Mouse (Mus musculus): ENCODE measurements around the gene Trf. TPM values are rescaled to one million over a fixed set of nuclear protein-coding genes. Genes with fewer than 3 reads are reported as not detected.

The Trf gene
- 10 to 100 TPM in 1 of 2 experiments, 1 to 10 TPM in 1; 6.1 to 11.1 TPM for total RNA-seq (2021)

GRCm38 (mm10) chr9:103230151-103230951 is at the start of gene Trf, which contains the start of gene Gm20425:
TSS of gene Trf (minus strand) at chr9:103230444.
TSS of gene Gm20425 (minus strand) at chr9:103230307.
- intact Hi-C loops (cut with DNase I) = no loop called here
- DNase-seq = peak; percentile 53

- intact Hi-C loops (cut with DNase I) = no loop called here
- DNase-seq = no peak
Measured at GRCm38 (mm10) chr9:103276876-103277275, 46.6 kb upstream of the Trf start.

DNA sequence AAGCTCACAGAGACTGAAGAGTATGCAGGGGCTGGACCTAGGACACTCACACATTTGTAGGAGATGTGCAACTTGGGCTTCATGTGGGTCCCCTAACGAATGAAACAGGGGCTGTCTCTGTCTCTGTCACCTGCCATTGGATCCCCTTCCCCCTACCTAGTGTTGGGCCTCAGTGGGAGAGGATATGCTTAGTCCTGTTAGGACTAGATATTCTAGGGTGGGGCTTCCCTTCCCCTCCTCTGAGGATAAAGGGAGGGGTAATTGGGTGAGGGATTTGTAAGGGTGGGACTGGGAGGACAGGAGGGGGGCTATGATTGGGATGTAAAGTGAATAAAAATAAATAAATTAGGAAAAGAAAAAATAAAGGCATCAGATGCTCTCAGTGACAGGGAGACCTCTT is 45.4 kb upstream of the Trf start:
- intact Hi-C loops (cut with DNase I) = no loop called here
- no peak for DNase-seq

GRCm38 (mm10) chr9:103274819-103275218 is 44.6 kb upstream of the Trf start:
- no peak for DNase-seq
- intact Hi-C loops (cut with DNase I) = no loop called here

DNA sequence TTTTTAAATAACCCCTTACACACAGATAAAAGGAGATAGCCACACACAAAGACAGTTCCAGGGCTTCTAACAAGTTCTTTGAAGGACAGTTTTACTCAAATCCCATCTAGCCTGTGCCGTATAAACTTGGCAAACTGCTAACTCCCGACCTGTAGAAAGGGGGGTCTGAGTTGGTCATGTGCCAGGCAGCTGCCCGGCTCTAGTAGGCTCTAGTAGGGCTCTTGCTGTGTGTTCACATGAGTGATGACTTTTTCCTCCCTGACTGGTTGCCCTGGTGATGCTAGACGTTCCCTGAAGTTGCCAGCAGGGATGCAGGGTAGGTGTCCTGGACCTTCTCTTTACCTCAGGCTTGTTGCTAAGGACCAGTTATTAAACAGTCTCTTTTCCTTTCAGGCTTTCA is 40.9 kb upstream of the Trf start:
- DNase-seq = peak; percentile 32
- intact Hi-C loops (cut with DNase I) = no loop called here

DNA sequence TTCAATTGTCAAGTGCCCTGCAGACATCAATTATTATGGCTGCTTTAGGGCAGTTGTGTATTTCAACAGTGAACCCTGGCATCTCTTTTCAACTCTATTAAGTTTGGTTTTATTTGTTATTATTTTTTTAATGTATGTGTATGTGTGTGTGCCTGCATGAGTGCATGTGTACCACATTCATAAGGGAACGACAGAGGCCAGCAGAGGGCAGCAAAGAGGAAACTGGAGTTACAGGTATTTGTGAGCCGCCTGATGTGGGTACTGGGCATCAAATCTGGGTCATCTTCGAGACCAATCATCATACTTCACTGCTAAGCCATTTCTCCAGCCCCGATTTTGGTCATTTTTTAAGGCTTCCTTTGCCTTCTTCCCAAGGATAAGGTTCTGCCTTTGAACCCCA is 35.5 kb upstream of the Trf start:
- intact Hi-C loops (cut with DNase I) = no loop called here
- DNase-seq = no peak

GRCm38 (mm10) chr9:103252906-103253305 is 22.7 kb upstream of the Trf start:
- intact Hi-C loops (cut with DNase I) = no loop called here
- DNase-seq = peak; percentile 84

- no peak for DNase-seq
- intact Hi-C loops (cut with DNase I) = no loop called here
Measured at GRCm38 (mm10) chr9:103248618-103249017, 18.4 kb upstream of the Trf start.

DNA sequence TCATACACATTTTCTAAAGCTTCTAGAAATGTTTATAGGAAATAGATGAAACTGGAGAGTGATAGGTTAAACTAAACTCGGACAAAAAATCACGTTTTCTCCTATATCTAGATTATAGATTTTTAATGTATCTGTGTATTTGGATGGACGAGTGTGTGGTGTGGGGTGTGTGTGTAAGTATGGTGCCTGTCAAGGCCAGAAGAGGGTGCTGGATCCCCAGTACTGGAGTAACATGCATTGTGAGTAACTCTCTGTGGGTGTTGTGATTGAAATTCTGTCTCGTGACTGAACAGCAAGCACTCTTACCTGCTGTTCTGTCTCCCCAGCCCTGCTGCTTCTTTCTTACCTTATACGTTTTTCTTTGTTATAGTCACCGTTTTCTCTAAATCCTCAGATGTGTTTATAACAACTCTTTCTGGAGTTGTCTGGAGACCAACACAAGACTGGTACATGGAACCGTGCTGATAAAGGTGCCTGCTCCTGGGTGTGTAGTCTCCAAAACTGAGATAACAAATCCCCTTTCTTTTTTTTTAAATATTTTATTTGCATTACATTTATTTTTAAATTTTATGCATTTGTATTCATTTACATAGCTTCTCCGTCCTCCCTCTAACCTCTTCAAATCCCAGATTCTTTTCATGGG is 16.4 kb upstream of the Trf start:
- no peak for DNase-seq
- intact Hi-C loops (cut with DNase I) = no loop called here

DNA sequence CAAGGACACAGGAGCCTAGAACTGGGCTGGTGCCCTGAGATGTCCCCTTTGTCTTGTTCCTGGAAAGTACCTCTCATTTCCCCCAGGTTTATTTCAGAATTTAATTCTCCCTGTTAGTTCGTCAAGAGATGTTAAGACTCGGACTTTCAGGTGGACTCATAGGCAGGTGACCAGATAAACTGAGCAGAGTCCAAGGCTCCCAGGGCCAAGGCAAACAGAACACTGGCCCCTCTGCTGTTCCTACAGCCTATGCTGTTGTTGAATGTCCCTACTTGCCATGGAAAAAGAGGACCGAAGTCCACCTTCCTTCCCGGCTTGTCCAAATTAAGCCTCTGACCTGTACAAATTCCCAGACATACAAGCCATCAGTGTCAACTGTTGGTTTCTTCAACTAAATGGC is 13.4 kb upstream of the Trf start:
- DNase-seq = no peak
- intact Hi-C loops (cut with DNase I) = no loop called here

DNA sequence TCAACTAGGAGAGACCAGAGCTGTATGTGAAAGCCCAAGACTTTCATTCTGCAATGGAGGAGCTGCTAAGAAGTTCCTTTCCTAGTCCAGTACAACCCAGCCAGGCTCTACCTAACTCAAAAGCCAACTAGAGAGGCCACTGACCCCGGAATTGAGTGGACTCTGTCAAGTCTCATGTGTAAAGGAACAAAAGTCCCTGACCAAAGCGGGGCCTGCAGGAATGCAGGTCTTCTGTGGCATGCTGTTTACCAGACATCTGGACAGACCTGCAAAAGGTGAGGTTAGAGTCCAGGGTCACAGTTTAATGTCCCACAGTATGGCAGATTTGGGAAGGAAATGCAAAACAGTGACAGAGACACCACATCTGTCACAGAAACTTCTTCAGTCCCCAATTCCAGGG is 11.0 kb upstream of the Trf start:
- DNase-seq = no peak
- intact Hi-C loops (cut with DNase I) = no loop called here

DNA sequence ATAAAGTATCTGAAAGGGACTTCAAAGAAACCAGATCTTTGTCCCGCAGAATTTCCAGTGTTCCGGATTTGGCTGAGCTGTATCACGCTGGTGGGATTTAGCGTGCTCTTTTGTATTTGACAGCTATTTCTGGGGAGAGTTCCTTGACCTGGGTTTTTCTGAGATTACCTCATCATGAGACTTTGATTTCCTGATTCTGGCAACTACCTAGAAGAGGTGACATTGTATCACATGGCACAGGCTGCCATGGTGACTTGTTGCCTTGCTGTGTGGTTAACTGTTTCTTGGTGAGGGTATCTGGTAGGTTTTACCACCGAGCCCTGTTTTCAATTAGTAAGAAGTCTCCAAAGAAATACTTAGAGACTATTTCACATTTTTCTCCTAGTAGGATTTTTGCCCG is 9.2 kb upstream of the Trf start:
- DNase-seq = no peak
- intact Hi-C loops (cut with DNase I) = no loop called here

- DNase-seq = no peak
- intact Hi-C loops (cut with DNase I) = no loop called here
Measured at GRCm38 (mm10) chr9:103234565-103235165, 4.4 kb upstream of the Trf start.

DNA sequence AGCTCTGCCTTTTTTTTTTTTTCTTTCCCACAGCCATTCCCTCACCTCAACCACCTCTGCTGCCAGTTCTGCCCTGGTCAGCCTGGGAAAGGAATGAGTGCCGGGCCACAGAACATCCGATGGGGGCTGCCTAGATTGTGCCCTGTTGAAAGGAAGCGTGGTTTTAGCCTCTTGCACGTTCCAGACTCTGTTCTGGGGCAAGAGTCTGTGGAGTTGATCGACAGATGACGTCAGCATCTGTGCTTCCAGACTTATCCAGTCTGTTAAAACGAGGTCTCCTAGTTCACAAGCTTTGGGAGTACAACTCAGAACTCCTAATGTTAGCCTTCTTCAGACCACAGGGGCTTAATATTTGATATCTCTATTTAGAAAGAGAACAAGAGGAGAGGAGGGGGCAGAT is 3.8 kb upstream of the Trf start:
- intact Hi-C loops (cut with DNase I) = no loop called here
- no peak for DNase-seq

- DNase-seq = no peak
- intact Hi-C loops (cut with DNase I) = no loop called here
Measured at GRCm38 (mm10) chr9:103233006-103233395, 2.8 kb upstream of the Trf start.

- intact Hi-C loops (cut with DNase I) = no loop called here
Measured at GRCm38 (mm10) chr9:103232232-103233005, 2.2 kb upstream of the Trf start.

GRCm38 (mm10) chr9:103229037-103229867 is 992 bp downstream of the Trf start:
- no peak for DNase-seq
- intact Hi-C loops (cut with DNase I) = no loop called here

More at GRCm38 (mm10) chr9:103232232-103233005, 2.2 kb upstream of the Trf start:
- no peak for DNase-seq

- intact Hi-C loops (cut with DNase I) = no loop called here
- no peak for DNase-seq
Measured at GRCm38 (mm10) chr9:103228370-103229003, 1.8 kb downstream of the Trf start.

DNA sequence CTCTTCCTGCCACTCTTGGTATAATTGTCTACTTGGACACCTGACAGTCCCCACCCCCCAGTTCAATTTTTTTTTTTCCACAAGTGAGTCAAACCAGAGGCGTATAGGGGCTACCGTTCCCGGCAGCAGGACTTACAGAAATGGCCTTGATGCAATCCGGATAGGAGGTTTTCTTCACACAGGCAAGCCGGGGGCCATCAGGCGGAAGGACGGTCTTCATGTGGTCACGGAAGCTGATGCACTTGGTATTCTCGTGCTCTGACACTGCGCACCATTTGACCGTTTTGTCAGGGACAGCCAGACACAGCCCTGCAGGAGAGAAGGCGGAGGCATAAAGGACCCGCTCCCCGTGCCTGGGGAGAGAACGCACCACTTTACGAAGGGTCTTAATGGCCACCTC is 2.5 kb downstream of the Trf start:
- intact Hi-C loops (cut with DNase I) = no loop called here
- DNase-seq = no peak

GRCm38 (mm10) chr9:103226806-103227205 is 3.4 kb downstream of the Trf start:
- intact Hi-C loops (cut with DNase I) = no loop called here
- DNase-seq = peak; percentile 28
